Mouse (Mus musculus) splenic B cell, adult 2 months (primary cell): ENCODE data around the gene Spata32.

Experiments
- DNase-seq: peaks from one replicate; pipeline ENCODE4 v3.0.0-alpha.2; 2011; ENCODE audit warnings: low read depth, low spot score
- H3K27me3 ChIP-seq: 2 replicates; pipeline ENCODE4 v1.6.1; 2012; ENCODE audit warnings: mild to moderate bottlenecking, low read length, moderate library complexity, mixed read lengths; ENCODE audit not compliant: control insufficient read depth, poor library complexity, insufficient read depth, severe bottlenecking
- H3K36me3 ChIP-seq: 2 replicates; pipeline ENCODE4 v1.6.1; 2012; ENCODE audit warnings: mild to moderate bottlenecking, low read length, moderate library complexity, mixed read lengths; ENCODE audit not compliant: control insufficient read depth, poor library complexity, insufficient read depth, severe bottlenecking

The Spata32 gene

DNA sequence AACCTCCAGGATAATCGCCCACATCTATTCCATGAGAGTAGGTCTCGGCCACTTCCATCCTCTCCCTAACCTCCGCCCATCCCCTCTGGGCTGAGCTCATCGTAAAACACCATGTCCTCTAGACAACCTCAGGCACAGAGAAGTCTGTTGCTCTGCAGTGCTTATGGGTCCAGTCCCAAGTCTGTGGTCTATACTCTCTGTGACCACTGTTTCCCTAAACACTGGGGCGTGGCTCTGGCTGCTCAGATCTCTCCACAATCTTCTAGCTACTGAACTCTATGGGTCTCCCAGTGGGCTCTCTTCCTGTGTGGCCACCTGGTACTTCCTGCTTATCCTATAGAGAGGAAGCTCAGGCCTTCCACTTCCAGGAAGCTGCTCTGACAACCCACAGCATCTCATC, 35.4 kb upstream of the Spata32 start:
- DNase-seq: no peak
- Histone ChIP-seq H3K27me3 (no peaks in the 10 kb centered on the region), H3K36me3 (no peaks in the 10 kb centered on the region; the same call in none of the 2 replicates)

DNA sequence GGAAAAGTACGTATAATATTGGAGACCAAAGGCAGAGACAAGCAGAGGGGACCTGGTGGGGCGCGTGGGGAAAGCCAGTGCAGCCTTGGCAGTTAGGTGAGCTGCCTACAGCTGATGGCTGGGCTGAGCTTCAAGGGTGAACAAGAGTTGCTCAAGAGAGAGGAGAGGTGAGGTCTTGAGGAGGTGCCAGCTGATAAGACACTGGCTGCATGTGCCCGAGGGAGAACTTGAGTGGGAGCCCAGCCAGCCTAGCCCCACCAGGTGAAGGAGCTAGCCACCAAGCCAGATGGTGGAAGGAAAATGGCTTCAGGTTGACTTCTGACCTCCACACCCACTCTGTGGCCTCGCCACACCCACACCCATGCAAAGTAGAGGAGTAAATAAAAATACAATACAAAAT, 34.1 kb upstream of the Spata32 start:
- no peak for DNase-seq
- Histone ChIP-seq H3K36me3 (no peaks in the 10 kb centered on the region; the same call in 1 of the 2 replicates), H3K27me3 (no peaks in the 10 kb centered on the region)

DNA sequence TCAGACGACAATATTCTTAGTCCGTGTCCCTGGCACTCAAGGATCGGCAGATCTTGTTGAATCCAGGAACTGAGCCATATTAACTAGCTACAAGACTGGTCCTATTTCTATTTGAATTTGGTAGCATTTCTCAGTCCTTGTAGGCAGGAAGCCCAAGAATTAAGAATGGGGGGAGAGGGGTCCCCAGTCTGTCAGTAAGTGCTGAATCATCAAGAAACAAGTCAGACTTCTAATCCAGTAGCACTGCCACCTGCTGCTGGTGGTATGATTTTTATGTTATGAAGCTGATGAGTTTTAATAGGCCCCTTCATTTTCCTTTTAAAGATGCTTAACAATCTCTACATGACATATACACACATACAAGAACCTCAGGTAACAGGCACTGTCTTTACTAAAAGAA, 32.1 kb upstream of the Spata32 start:
- no peak for DNase-seq
- Histone ChIP-seq H3K27me3 (no peaks in the 10 kb centered on the region), H3K36me3 (no peaks in the 10 kb centered on the region; the same call in 1 of the 2 replicates)

DNA sequence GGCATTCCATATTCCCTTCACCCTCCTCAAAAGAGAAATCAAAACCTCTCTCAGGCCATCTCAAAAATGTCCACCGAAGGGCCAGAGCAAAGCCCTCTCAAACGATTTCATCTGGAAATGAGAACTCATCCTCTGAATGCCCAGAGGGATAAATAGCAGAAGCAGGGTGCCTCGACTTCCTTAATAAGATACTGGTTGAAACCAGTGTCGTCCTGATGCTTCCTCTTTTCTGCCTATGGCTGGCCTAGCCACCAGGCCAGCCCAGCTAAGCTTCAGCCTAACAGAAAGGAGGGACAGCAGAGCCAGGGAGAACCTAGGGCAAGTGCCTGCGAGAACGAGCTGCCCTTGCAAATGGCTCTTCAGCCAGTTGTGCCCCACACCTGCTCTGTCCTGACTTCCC, 31.3 kb upstream of the Spata32 start:
- H3K36me3 ChIP-seq: no peaks in the 10 kb centered on the region
- H3K27me3 ChIP-seq: no peaks in the 10 kb centered on the region
- DNase-seq: peak; percentile 77

DNA sequence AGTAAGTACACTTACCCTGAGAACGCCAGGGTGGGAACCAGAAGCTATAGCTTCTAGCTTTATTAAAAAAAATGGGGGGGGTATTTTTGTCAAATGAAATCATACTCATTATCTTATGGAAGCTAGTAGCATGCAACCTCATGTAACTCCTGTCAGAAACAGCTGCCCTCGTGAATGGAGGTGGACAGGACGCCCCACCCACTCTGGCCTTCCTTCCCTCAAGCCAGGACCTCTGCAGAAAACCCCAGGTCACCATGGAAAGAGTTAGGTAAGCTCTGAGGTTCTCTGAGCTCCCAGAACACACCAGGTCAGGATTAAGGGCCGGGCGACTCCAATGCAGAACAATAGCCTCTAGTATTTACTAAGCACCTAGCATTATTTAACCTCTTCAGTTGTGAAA, 30.6 kb upstream of the Spata32 start:
- Histone ChIP-seq H3K36me3 (no peaks in the 10 kb centered on the region), H3K27me3 (no peaks in the 10 kb centered on the region)
- no peak for DNase-seq

GRCm38 (mm10) chr11:103247504-103248177, 29.4 kb upstream of the Spata32 start:
- peak; percentile 30 for DNase-seq
- Histone ChIP-seq H3K36me3 (no peaks in the 10 kb centered on the region), H3K27me3 (no peaks in the 10 kb centered on the region)

GRCm38 (mm10) chr11:103246731-103247290, 28.6 kb upstream of the Spata32 start:
- Histone ChIP-seq H3K36me3 (no peaks in the 10 kb centered on the region), H3K27me3 (no peaks in the 10 kb centered on the region)
- no peak for DNase-seq

- Histone ChIP-seq H3K27me3 (no peaks in the 10 kb centered on the region), H3K36me3 (no peaks in the 10 kb centered on the region; the same call in 1 of the 2 replicates)
- DNase-seq: no peak
These were observed 28.0 kb upstream of the Spata32 start for GRCm38 (mm10) chr11:103246081-103246730.

DNA sequence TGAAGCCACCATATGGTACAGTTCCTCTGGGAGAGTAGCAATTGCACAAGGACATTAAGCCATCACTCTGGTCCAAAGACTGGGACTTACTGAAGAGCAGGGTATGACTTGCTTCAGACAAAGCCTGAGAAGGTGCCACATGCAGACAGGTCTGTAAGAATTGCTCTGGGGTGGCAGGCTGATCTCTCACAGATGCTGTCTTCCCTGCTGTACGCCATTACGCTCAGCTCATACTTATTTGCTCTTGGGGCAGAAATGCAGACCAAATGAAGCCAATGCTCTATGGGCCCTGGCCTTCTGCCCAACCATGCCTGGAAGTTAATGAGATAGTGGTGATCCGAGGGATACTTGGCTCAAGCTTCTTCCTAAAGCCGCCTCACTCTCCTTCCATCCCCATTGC, 26.6 kb upstream of the Spata32 start:
- peaks cover 3% of the 10 kb centered on the region for H3K36me3 ChIP-seq
- no peaks in the 10 kb centered on the region for H3K27me3 ChIP-seq
- DNase-seq: no peak

DNA sequence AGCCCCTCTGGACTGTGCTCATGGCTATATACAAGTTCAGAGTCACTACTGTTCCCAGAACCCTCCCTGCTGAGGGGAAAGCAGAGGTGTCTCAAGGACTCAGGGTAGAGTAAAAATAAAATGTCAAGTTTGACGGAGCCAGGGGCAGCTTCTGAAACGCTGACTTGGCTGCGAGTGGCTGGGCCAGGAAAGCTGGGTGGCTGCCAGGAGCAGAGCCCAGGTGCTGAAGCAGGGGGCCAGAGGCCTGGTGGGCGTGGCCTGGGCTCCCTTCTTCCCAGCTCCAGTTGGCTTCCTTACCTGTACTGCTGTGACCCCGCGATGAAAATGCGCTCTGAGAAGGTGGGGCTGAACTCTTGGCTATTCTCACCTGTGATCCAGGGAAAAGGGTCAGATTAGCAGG, 22.5 kb upstream of the Spata32 start:
- Histone ChIP-seq H3K36me3 (peaks cover 17% of the 10 kb centered on the region), H3K27me3 (no peaks in the 10 kb centered on the region)
- DNase-seq: no peak

GRCm38 (mm10) chr11:103237757-103238156, 19.5 kb upstream of the Spata32 start:
- peak; percentile 31 for DNase-seq
- no peaks in the 10 kb centered on the region for H3K27me3 ChIP-seq
- H3K36me3 ChIP-seq: peaks cover 23% of the 10 kb centered on the region

DNA sequence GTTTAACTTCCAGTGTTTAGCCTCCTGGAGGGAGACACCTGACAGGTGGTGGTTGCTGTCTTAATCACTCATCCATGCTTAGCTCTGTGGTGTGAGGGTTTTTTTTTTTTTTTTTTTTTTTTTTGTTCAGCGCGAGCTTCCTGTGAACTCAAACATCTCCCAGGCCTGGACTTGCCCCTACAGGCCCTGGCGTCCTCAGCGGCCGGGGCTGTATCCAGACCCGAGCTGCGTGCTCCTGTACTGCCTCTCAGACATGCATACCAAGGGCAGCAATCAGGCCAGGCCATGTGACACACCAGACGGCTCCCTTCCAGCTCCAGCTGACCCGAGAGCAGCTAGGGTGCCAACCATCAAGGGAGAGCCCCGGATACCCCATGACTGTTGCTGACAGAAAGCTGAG, 18.7 kb upstream of the Spata32 start:
- no peak for DNase-seq
- Histone ChIP-seq H3K27me3 (no peaks in the 10 kb centered on the region), H3K36me3 (peaks cover 23% of the 10 kb centered on the region)

DNA sequence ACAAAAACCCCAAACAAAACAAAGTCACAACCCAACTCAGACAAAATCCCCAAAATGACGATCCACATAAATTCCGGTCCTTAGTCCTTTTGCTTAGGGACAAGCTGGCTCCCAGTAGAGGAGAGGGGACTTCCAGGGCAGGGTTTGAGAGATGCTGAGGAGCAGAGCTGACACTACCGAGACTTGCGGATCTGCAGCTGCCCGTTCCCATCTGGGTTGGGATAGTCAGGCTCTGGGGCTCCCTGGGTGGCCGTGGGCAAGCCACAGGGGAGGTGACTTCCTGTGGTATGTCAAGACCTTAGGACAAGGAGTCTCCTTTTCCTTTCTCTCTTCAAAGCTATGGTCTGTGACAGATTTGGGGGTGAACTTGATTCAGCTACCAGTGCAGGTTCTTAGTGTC, 18.2 kb upstream of the Spata32 start:
- Histone ChIP-seq H3K27me3 (no peaks in the 10 kb centered on the region), H3K36me3 (peaks cover 27% of the 10 kb centered on the region)
- no peak for DNase-seq

DNA sequence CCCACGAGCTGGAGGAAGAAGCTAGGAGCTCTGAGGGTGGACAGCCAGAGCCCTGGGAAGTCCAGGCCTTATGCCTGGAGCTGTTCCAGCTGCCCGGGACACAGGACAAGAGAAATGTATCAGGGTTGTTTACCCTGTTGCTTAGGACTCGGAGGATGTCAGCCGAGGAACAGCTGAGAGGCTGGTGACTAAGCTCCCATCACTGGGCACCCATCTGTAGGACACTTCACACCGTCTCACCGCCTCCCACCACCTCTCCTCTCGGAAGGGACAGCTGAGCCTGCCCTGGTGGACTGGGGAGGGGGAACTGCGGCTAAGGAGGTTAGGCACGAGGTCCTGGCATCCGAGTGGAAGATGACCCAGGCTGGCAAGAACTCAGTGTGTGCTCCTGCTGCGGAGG, 17.5 kb upstream of the Spata32 start:
- Histone ChIP-seq H3K27me3 (no peaks in the 10 kb centered on the region), H3K36me3 (peaks cover 29% of the 10 kb centered on the region)
- DNase-seq: no peak

- DNase-seq: no peak
- H3K36me3 ChIP-seq: peaks cover 32% of the 10 kb centered on the region
These were observed 16.2 kb upstream of the Spata32 start for GRCm38 (mm10) chr11:103234447-103234846.

More at GRCm38 (mm10) chr11:103234447-103234846, 16.2 kb upstream of the Spata32 start:
- H3K27me3 ChIP-seq: no peaks in the 10 kb centered on the region
